Mouse (Mus musculus) liver, embryonic 14.5 days (tissue): ENCODE measurements around the gene Chd4.

ENCODE experiments used
- CTCF ChIP-seq: IDR thresholded peaks from 2 replicates; pipeline ENCODE4 v1.5.1; 2016; ENCODE audit warnings: antibody characterized with exemption, low read depth, control low read depth
- EP300 ChIP-seq: IDR thresholded peaks from 2 replicates; pipeline ENCODE4 v1.6.1; 2016; ENCODE audit warnings: antibody characterized with exemption, low read depth

GRCm38 (mm10) chr6:125179601-125180000 lies 83.8 kb downstream of the Chd4 start:
- no peak for TF ChIP-seq EP300
- TF ChIP-seq CTCF = no peak
